Mouse (Mus musculus): Measurements from ENCODE around the gene Bex6. TPM values are rescaled to one million over a fixed set of nuclear protein-coding genes. Genes with fewer than 3 reads are reported as not detected.

The Bex6 gene
- total and polyA plus RNA-seq, 2 experiments from 2014 or later: not detected

DNA sequence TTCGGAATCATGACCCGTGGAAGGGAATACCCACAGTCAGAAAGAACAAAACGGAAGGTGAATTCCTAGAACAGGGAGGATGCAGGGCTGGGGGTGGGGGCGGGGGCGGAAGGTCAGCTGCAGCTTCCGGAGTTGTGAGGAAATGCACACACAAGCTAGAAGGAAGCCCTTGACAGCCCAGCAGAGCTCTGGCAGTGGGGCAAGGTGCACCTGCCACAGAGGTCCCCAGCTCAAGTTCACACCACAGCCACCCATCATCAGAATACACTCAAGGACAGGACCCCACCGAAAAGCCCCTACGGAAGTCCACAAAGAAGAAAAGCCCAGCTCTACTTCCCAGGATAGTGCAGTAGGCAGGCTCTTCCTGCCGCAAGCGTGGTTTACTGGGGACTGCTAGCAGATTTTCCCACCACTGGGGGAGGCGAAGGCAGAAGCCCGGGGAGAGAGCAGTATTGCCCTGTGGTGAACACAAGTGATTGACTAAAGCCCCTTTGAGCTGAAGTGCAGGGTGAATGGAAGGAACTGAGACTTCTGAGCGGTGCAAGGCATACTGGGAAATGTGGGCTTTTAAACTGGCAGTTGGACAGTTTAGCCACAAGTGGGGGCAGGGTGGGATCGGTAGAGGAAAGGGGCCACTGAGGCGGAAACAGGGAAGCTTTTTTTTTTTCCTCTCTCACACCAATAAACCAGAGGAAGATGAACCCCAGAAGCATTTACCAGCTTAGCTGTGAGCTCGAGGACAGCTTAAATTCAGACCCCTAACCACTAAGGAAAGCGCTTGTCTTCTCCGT, 2.5 kb upstream of the Bex6 start:
- 53% methylated on average over 17 of the region's 18 CpGs for WGBS
- H3K4me2 ChIP-seq (ENCODE audit: low read depth, low read length, poor library complexity, severe bottlenecking): no peak overlapping the region

DNA sequence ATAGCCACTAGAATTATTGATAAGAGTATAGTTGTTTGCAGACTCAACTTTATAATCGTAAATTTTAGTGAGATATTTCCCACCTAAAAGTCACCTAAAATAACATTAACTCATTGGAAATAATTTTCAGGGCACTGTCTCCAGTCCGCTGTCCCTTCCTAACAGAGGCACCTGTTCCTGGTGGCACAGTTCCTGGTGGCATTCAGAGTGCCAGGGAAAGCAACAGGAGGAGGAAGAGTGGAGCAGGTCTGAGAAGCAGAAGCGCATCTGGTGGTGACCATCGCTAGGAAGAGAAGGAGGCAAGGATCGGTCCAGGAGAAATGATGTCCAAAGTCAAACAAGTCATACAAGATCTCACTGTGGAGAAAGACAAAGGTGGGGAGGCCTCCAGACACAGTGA, 6.4 kb downstream of the Bex6 start:
- DNase-seq (ENCODE audit: low spot score): no peak
- no peak for ATAC-seq (ENCODE audit: low FRiP score)
- Histone ChIP-seq H3K27me3 (ENCODE audit: insufficient read depth, low read length) (no peaks in the 10 kb centered on the region), H3K4me3 (ENCODE audit: low read depth, low read length) (no peak overlapping the region), H3K27ac (ENCODE audit: low read depth, low read length) (no peak overlapping the region), H3K36me3 (ENCODE audit: insufficient read depth, low read length) (no peaks in the 10 kb centered on the region), H3K4me1 (ENCODE audit: insufficient read depth, low read length) (no peaks in the 10 kb centered on the region), H3K9me3 (ENCODE audit: low read length) (no peaks in the 10 kb centered on the region), H3K4me2 (ENCODE audit: low read depth, low read length, poor library complexity, severe bottlenecking) (no peak overlapping the region), H3K9ac (replicated peaks; ENCODE audit: low read length, poor library complexity, severe bottlenecking) (no peak overlapping the region)
- 95% methylated on average over 5 of the region's 5 CpGs for WGBS
- no peak for TF ChIP-seq CTCF (IDR thresholded peaks at IDR 0.05)

More for the DNA sequence above, 2.5 kb upstream of the Bex6 start:
- H3K36me3 ChIP-seq (ENCODE audit: insufficient read depth, low read length): no peaks in the 10 kb centered on the region
- no peak overlapping the region for H3K9ac ChIP-seq (replicated peaks; ENCODE audit: low read length, poor library complexity, severe bottlenecking)
- no peak overlapping the region for H3K27ac ChIP-seq (ENCODE audit: low read depth, low read length)
- no peak overlapping the region for H3K4me3 ChIP-seq (ENCODE audit: low read depth, low read length)
- no peaks in the 10 kb centered on the region for H3K4me1 ChIP-seq (ENCODE audit: insufficient read depth, low read length)
- DNase-seq (ENCODE audit: low spot score) (no peak), ATAC-seq (ENCODE audit: low FRiP score) (no peak)
- H3K27me3 ChIP-seq (ENCODE audit: insufficient read depth, low read length): no peaks in the 10 kb centered on the region
- no peaks in the 10 kb centered on the region for H3K9me3 ChIP-seq (ENCODE audit: low read length)
- no peak; the same call in 1 of the 2 replicates for TF ChIP-seq CTCF (IDR thresholded peaks at IDR 0.05)

DNA sequence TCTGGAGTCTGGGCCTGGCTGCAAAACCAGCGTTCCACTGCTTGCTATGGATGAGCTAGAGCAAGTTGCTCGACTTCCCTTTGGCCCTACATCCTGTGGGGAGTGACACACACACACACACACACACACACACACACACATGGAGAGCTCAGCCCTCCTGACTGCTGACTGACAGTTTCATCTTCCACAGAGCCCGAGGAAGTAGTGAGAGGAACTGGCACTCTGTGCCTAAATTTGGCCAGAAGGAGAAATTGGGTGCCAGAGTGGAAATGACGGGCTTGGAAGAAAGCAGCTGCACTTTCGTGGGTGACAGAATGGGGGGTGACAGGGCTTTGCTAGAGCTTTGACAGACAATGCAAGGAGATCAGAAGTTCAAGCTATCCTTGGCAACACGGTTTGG, 9.5 kb downstream of the Bex6 start:
- DNase-seq (ENCODE audit: low spot score): peak; percentile 44
- TF ChIP-seq CTCF (IDR thresholded peaks at IDR 0.05): no peak
- Histone ChIP-seq H3K27ac (ENCODE audit: low read depth, low read length) (no peak overlapping the region), H3K4me3 (ENCODE audit: low read depth, low read length) (no peak overlapping the region), H3K9me3 (ENCODE audit: low read length) (no peaks in the 10 kb centered on the region), H3K36me3 (ENCODE audit: insufficient read depth, low read length) (no peaks in the 10 kb centered on the region), H3K27me3 (ENCODE audit: insufficient read depth, low read length) (no peaks in the 10 kb centered on the region), H3K9ac (replicated peaks; ENCODE audit: low read length, poor library complexity, severe bottlenecking) (no peak overlapping the region), H3K4me1 (ENCODE audit: insufficient read depth, low read length) (no peaks in the 10 kb centered on the region), H3K4me2 (ENCODE audit: low read depth, low read length, poor library complexity, severe bottlenecking) (no peak overlapping the region)
- WGBS: 62% methylated on average over 6 of the region's 6 CpGs
- ATAC-seq (ENCODE audit: low FRiP score): no peak

DNA sequence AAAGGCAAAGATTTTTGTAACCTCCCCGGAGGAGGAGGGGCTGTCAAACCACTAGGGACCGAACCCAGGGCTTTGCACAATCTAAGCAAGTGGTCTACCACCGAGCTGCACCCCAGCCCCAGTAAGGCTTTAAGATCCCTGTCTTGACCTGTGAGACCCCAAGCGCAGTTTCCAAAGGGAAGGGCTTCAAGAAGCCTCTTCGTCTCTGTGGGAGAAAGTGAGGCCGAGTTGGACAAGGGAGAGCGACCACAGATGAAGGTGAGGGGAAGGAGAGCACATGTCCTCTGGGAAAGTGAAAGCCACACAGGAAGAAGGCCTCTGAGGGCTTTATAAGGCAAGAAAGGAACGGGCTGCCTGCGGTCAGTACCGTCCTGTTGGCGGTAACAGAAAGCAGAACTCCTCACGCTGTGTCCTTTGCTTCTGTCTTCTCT, 10.4 kb downstream of the Bex6 start:
- DNase-seq (ENCODE audit: low spot score) (no peak), ATAC-seq (ENCODE audit: low FRiP score) (no peak)
- H3K36me3 ChIP-seq (ENCODE audit: insufficient read depth, low read length): no peaks in the 10 kb centered on the region
- WGBS: 70% methylated on average over 11 of the region's 12 CpGs
- no peaks in the 10 kb centered on the region for H3K4me1 ChIP-seq (ENCODE audit: insufficient read depth, low read length)
- no peaks in the 10 kb centered on the region for H3K27me3 ChIP-seq (ENCODE audit: insufficient read depth, low read length)
- H3K9me3 ChIP-seq (ENCODE audit: low read length): no peaks in the 10 kb centered on the region
- H3K4me3 ChIP-seq (ENCODE audit: low read depth, low read length): no peak overlapping the region
- H3K9ac ChIP-seq (replicated peaks; ENCODE audit: low read length, poor library complexity, severe bottlenecking): no peak overlapping the region
- no peak overlapping the region for H3K4me2 ChIP-seq (ENCODE audit: low read depth, low read length, poor library complexity, severe bottlenecking)
- H3K27ac ChIP-seq (ENCODE audit: low read depth, low read length): no peak overlapping the region
- TF ChIP-seq CTCF (IDR thresholded peaks at IDR 0.05): no peak

DNA sequence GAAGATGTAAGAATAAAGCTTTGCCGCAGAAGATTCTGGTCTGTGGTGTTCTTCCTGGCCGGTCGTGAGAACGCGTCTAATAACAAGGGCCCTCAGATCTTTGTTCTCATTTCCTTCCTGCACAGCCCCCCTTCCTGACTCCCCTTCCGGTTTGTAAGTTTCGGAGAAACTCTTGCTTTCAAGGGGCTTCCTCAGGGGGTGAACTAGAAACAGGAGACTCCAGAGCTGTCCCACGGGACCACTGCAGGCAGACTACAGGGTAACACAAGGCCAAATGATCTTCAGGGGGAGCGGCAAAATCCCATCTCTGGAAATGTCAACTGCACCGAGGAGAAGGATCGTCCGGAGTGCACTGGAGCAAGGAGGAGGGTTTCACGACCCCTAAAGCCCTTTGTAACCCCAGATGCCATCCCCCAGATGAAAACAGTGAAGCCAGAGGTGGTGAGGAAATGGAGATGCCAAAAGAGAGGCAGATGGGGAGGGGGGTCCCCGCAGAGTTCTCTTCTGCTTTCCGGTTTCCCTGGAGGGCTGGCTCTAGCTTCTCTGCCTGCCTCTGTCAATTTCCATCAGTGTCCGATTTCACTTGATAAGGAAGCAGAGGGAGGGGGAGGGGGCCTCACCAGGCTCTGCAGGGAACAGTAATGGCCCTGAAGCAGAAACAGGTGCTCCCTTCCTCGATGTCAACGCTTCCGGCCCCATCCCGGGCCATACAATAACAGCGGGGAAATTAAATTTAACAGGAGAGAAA, 20.8 kb downstream of the Bex6 start:
- H3K4me1 ChIP-seq (ENCODE audit: insufficient read depth, low read length): no peaks in the 10 kb centered on the region
- WGBS: 53% methylated on average over 21 of the region's 21 CpGs
- TF ChIP-seq CTCF (IDR thresholded peaks at IDR 0.05): no peak
- H3K27ac ChIP-seq (ENCODE audit: low read depth, low read length): 0 out of 2 replicates have a peak overlapping the region, but pooled peaks have one; percentile 55
- DNase-seq (ENCODE audit: low spot score) (peak; percentile 24), ATAC-seq (ENCODE audit: low FRiP score) (no peak)
- H3K9ac ChIP-seq (replicated peaks; ENCODE audit: low read length, poor library complexity, severe bottlenecking): no peak overlapping the region
- H3K36me3 ChIP-seq (ENCODE audit: insufficient read depth, low read length): no peaks in the 10 kb centered on the region
- no peak overlapping the region for H3K4me3 ChIP-seq (ENCODE audit: low read depth, low read length)
- H3K27me3 ChIP-seq (ENCODE audit: insufficient read depth, low read length): no peaks in the 10 kb centered on the region
- peak overlapping the region; percentile 32 for H3K4me2 ChIP-seq (ENCODE audit: low read depth, low read length, poor library complexity, severe bottlenecking)
- no peaks in the 10 kb centered on the region for H3K9me3 ChIP-seq (ENCODE audit: low read length)

DNA sequence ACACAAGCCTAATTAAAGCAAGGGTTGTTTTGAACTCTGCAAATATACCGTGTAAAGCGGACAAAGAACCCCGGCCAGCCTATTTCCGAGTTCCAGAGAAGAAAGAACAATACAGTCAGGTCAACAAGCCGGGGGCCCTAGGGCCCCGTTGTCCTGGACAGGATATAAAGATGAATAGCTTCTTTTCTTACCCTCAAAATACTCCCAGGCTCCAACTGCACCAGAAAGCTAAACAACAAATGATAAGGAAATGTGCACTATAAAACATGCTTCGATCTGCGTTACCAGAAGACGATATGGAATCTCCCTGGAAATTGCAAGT, 21.3 kb downstream of the Bex6 start:
- no peak for ATAC-seq (ENCODE audit: low FRiP score)
- H3K36me3 ChIP-seq (ENCODE audit: insufficient read depth, low read length): no peaks in the 10 kb centered on the region
- no peak overlapping the region for H3K4me3 ChIP-seq (ENCODE audit: low read depth, low read length)
- no peak for DNase-seq (ENCODE audit: low spot score)
- no peaks in the 10 kb centered on the region for H3K27me3 ChIP-seq (ENCODE audit: insufficient read depth, low read length)
- 0 out of 2 replicates have a peak overlapping the region, but pooled peaks have one; percentile 18 for H3K27ac ChIP-seq (ENCODE audit: low read depth, low read length)
- TF ChIP-seq CTCF (IDR thresholded peaks at IDR 0.05): no peak
- no peaks in the 10 kb centered on the region for H3K9me3 ChIP-seq (ENCODE audit: low read length)
- WGBS: 41% methylated on average over 9 of the region's 9 CpGs
- no peak overlapping the region for H3K4me2 ChIP-seq (ENCODE audit: low read depth, low read length, poor library complexity, severe bottlenecking)
- no peak overlapping the region for H3K9ac ChIP-seq (replicated peaks; ENCODE audit: low read length, poor library complexity, severe bottlenecking)
- no peaks in the 10 kb centered on the region for H3K4me1 ChIP-seq (ENCODE audit: insufficient read depth, low read length)

Measured in midbrain, postnatal 0 days (tissue).